Mouse (Mus musculus): ENCODE measurements at regions not wholly inside any gene's neighbourhood (a gene's known extent, or its start where the extent isn't known, plus 50 kb on each side); places are given as distances from the start of the nearest gene placed in this dataset.
"Not testable (repeated sequence)": the region's sequence is repeated elsewhere in the genome, so short reads cannot be mapped to it uniquely, and the experiment has no call there.

DNA sequence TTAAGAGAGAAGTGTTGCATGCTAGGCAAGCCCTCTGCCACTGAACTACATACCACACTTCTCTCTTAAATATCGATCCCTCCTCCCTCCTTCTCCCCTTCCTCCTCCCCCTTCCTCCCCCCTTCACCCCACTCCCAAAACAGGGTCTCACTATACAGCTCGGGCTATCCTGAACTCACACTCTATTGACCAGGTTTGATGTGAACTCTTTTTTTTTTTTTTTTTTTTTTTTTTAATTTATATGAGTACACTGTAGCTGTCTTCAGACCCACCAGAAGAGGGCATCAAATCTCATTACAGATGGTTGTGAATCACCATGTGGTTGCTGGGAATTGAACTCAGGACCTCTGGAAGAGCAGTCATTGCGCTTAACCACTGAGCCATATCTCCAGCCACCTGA lies 53.3 kb upstream of the Agps start:
- TF ChIP-seq CTCF (IDR thresholded peaks at IDR 0.05; ENCODE audit: low read depth, low read length); EP300 (IDR thresholded peaks at IDR 0.05; ENCODE audit: insufficient read depth, low read depth, low read length): not testable (repeated sequence)
